Mouse (Mus musculus) lung, postnatal 0 days (tissue): ENCODE results near the gene Camk1d.

Experiments used
- CTCF ChIP-seq: IDR thresholded peaks from 2 replicates; pipeline ENCODE4 v1.5.1; 2016; ENCODE audit warnings: antibody characterized with exemption, mild to moderate bottlenecking
- EP300 ChIP-seq: IDR thresholded peaks from 2 replicates; pipeline ENCODE4 v1.6.1; 2016; ENCODE audit warnings: antibody characterized with exemption, mild to moderate bottlenecking, control low read depth

- TF ChIP-seq CTCF (no peak), EP300 (no peak)
Observed at GRCm38 (mm10) chr2:5370591-5370990, 343.7 kb downstream of the Camk1d start.
